Mouse (Mus musculus) liver, embryonic 11.5 days (tissue): Measurements from ENCODE around the gene Dcbld2. TPM values are rescaled to one million over a fixed set of nuclear protein-coding genes. Genes with fewer than 3 reads are reported as not detected.
A peak's percentile ranks its signal among the peaks of the same experiment; 100 is the strongest.

Source experiments
- ATAC-seq: fragments of 200-750 bp; cut with Nextera tagmentation; replicated peaks from 2 replicates; pipeline ENCODE4 v1.8.0; 2017; ENCODE audit warnings: moderate number of reproducible peaks, mild to moderate bottlenecking, moderate TSS enrichment, moderate library complexity; ENCODE audit not compliant: low FRiP score
- DNase-seq: peaks from one replicate; pipeline ENCODE4 v3.0.0-alpha.2; 2017; ENCODE audit warnings: low spot score
- H3K27ac ChIP-seq: fragments of 300-500 bp; sonication (generic); 2 replicates; pipeline ENCODE4 v1.5.1; 2014; ENCODE audit warnings: mild to moderate bottlenecking, low read depth, low read length, control low read depth
- H3K27me3 ChIP-seq: fragments of 300-500 bp; sonication (generic); replicated peaks from 2 replicates; pipeline ENCODE4 v1.6.1; 2014; ENCODE audit warnings: low read length, mixed read lengths; ENCODE audit not compliant: control insufficient read depth, insufficient read depth
- H3K36me3 ChIP-seq: fragments of 300-500 bp; sonication (generic); 2 replicates; pipeline ENCODE4 v1.6.1; 2014; ENCODE audit warnings: mild to moderate bottlenecking, low read length, moderate library complexity, mixed read lengths; ENCODE audit not compliant: control insufficient read depth, insufficient read depth
- H3K4me1 ChIP-seq: fragments of 300-500 bp; sonication (generic); replicated peaks from 2 replicates; pipeline ENCODE4 v1.6.1; 2014; ENCODE audit warnings: low read length, mixed read lengths; ENCODE audit not compliant: control insufficient read depth, insufficient read depth
- H3K4me2 ChIP-seq: fragments of 300-500 bp; sonication (generic); 2 replicates; pipeline ENCODE4 v1.6.1; 2014; ENCODE audit warnings: mild to moderate bottlenecking, control low read depth, moderate library complexity
- H3K4me3 ChIP-seq: fragments of 300-500 bp; sonication (generic); 2 replicates; pipeline ENCODE4 v1.5.1; 2014; ENCODE audit warnings: low read depth, low read length, control low read depth
- H3K9ac ChIP-seq: fragments of 300-500 bp; sonication (generic); 2 replicates; pipeline ENCODE4 v1.6.1; 2014; ENCODE audit warnings: low read depth, low read length, control low read depth
- H3K9me3 ChIP-seq: fragments of 300-500 bp; sonication (generic); 2 replicates; pipeline ENCODE4 v1.6.1; 2016; ENCODE audit warnings: low read length, inconsistent platforms, mixed read lengths; ENCODE audit not compliant: control insufficient read depth
- WGBS: fragments of 180-500 bp; shearing (Covaris S2); extraction: QIAGEN DNeasy Blood & Tissue Kit; methylation state at CpG from one replicate; pipeline ENCODE4 v1.1.7; 2014; 5-methylcytosine and 5-hydroxymethylcytosine counted together
- polyA plus RNA-seq: library from polyadenylated mRNA; unstranded; fragments of >200 nt; fragmentation: Nextera tagmentation; extraction: Ambion mirVana; gene quantifications from 2 replicates; pipeline ENCODE4 v1.2.1, GENCODE M21; 2014

Dcbld2 gene
- polyA plus RNA-seq, 1 experiment from 2014 or later, result 9.4 TPM

- H3K9me3 ChIP-seq, result no peaks in the 10 kb centered on the region
- peak overlapping the region; percentile 48 for H3K4me2 ChIP-seq
- WGBS, result 25% methylated on average over 6 of the region's 6 CpGs
- H3K36me3 ChIP-seq, result no peaks in the 10 kb centered on the region; the same call in 1 of the 2 replicates
- peaks cover 56% of the 10 kb centered on the region for H3K4me1 ChIP-seq
- no peaks in the 10 kb centered on the region for H3K27me3 ChIP-seq
- H3K27ac ChIP-seq, result peak overlapping the region; percentile 75
- no peak for DNase-seq
- ATAC-seq, result peak; percentile 37; the same call in 1 of the 2 replicates
- H3K9ac ChIP-seq, result no peak overlapping the region
- no peak overlapping the region for H3K4me3 ChIP-seq
Observed at GRCm38 (mm10) chr16:58501760-58502301, 93.6 kb downstream of the Dcbld2 start.

- Histone ChIP-seq H3K27me3 (no peaks in the 10 kb centered on the region), H3K36me3 (no peaks in the 10 kb centered on the region; the same call in 1 of the 2 replicates), H3K4me2 (peak overlapping the region; percentile 16; the same call in 1 of the 2 replicates), H3K4me1 (peaks cover 48% of the 10 kb centered on the region), H3K9me3 (no peaks in the 10 kb centered on the region), H3K27ac (peak overlapping the region; percentile 75), H3K4me3 (no peak overlapping the region), H3K9ac (no peak overlapping the region)
- 65% methylated on average over 6 of the region's 6 CpGs for WGBS
- DNase-seq (no peak), ATAC-seq (no peak)
Observed at GRCm38 (mm10) chr16:58502566-58502965, 94.3 kb downstream of the Dcbld2 start.

- no peak for ATAC-seq
- no peak overlapping the region for H3K4me3 ChIP-seq
- peaks cover 29% of the 10 kb centered on the region for H3K4me1 ChIP-seq
- no peaks in the 10 kb centered on the region; the same call in 1 of the 2 replicates for H3K36me3 ChIP-seq
- H3K4me2 ChIP-seq, result no peak overlapping the region
- DNase-seq, result no peak
- no peak overlapping the region for H3K9ac ChIP-seq
- no peak overlapping the region for H3K27ac ChIP-seq
- no peaks in the 10 kb centered on the region for H3K27me3 ChIP-seq
- no peaks in the 10 kb centered on the region for H3K9me3 ChIP-seq
Observed at GRCm38 (mm10) chr16:58504945-58505344, 96.7 kb downstream of the Dcbld2 start.

- Histone ChIP-seq H3K36me3 (no peaks in the 10 kb centered on the region; the same call in 1 of the 2 replicates), H3K9me3 (no peaks in the 10 kb centered on the region), H3K27ac (no peak overlapping the region), H3K4me3 (no peak overlapping the region), H3K27me3 (no peaks in the 10 kb centered on the region), H3K4me2 (no peak overlapping the region; the same call in 1 of the 2 replicates), H3K4me1 (peaks cover 19% of the 10 kb centered on the region), H3K9ac (no peak overlapping the region)
- ATAC-seq (no peak), DNase-seq (no peak)
- 57% methylated on average over 9 of the region's 9 CpGs for WGBS
Observed at GRCm38 (mm10) chr16:58512181-58512761, 104.0 kb downstream of the Dcbld2 start.

GRCm38 (mm10) chr16:58512887-58513286, 104.6 kb downstream of the Dcbld2 start:
- DNase-seq, result no peak
- H3K4me2 ChIP-seq, result no peak overlapping the region
- no peak for ATAC-seq

GRCm38 (mm10) chr16:58513755-58514154, 105.5 kb downstream of the Dcbld2 start:
- Histone ChIP-seq H3K36me3 (no peaks in the 10 kb centered on the region; the same call in 1 of the 2 replicates), H3K4me3 (no peak overlapping the region), H3K27ac (peak overlapping the region; percentile 5; the same call in 1 of the 2 replicates), H3K9ac (no peak overlapping the region), H3K27me3 (no peaks in the 10 kb centered on the region), H3K9me3 (no peaks in the 10 kb centered on the region), H3K4me2 (peak overlapping the region; percentile 5; the same call in 1 of the 2 replicates), H3K4me1 (peaks cover 25% of the 10 kb centered on the region)
- no peak for ATAC-seq
- WGBS, result 49% methylated on average over 6 of the region's 6 CpGs
- DNase-seq, result no peak

More at GRCm38 (mm10) chr16:58512887-58513286, 104.6 kb downstream of the Dcbld2 start:
- H3K4me1 ChIP-seq, result peaks cover 20% of the 10 kb centered on the region
- no peaks in the 10 kb centered on the region for H3K9me3 ChIP-seq
- WGBS, result 62% methylated on average over 3 of the region's 3 CpGs
- H3K4me3 ChIP-seq, result no peak overlapping the region
- no peaks in the 10 kb centered on the region for H3K27me3 ChIP-seq
- H3K27ac ChIP-seq, result no peak overlapping the region; the same call in 1 of the 2 replicates
- H3K9ac ChIP-seq, result no peak overlapping the region
- H3K36me3 ChIP-seq, result no peaks in the 10 kb centered on the region; the same call in 1 of the 2 replicates

GRCm38 (mm10) chr16:58514565-58514964, 106.3 kb downstream of the Dcbld2 start:
- Histone ChIP-seq H3K9me3 (no peaks in the 10 kb centered on the region), H3K4me1 (peaks cover 27% of the 10 kb centered on the region), H3K27me3 (no peaks in the 10 kb centered on the region), H3K9ac (no peak overlapping the region), H3K36me3 (no peaks in the 10 kb centered on the region; the same call in 1 of the 2 replicates), H3K4me2 (peak overlapping the region; percentile 45), H3K27ac (peak overlapping the region; percentile 57; the same call in 1 of the 2 replicates), H3K4me3 (no peak overlapping the region)
- peak; percentile 89 for ATAC-seq
- 56% methylated on average over 9 of the region's 9 CpGs for WGBS
- no peak for DNase-seq

GRCm38 (mm10) chr16:58516161-58516560, 107.9 kb downstream of the Dcbld2 start:
- Histone ChIP-seq H3K9ac (no peak overlapping the region), H3K27ac (no peak overlapping the region; the same call in 1 of the 2 replicates), H3K4me1 (peaks cover 34% of the 10 kb centered on the region), H3K4me2 (no peak overlapping the region), H3K4me3 (no peak overlapping the region), H3K9me3 (no peaks in the 10 kb centered on the region), H3K27me3 (no peaks in the 10 kb centered on the region), H3K36me3 (no peaks in the 10 kb centered on the region; the same call in 1 of the 2 replicates)
- WGBS, result 95% methylated on average over 2 of the region's 2 CpGs
- DNase-seq (no peak), ATAC-seq (no peak)
